Mouse (Mus musculus) Muller cell, postnatal 12 days (primary cell): ENCODE data around the gene Rps6kl1.

Experiments used
- DNase-seq: peaks from one replicate; pipeline ENCODE4 v3.0.0-alpha.2; 2015; ENCODE audit errors: inconsistent ontology term

Rps6kl1 gene

GRCm38 (mm10) chr12:85109426-85109825 lies 41.6 kb downstream of the Rps6kl1 start:
- DNase-seq: no peak

GRCm38 (mm10) chr12:85108643-85109042 lies 42.4 kb downstream of the Rps6kl1 start:
- DNase-seq: no peak

GRCm38 (mm10) chr12:85106292-85106691 lies 44.8 kb downstream of the Rps6kl1 start:
- DNase-seq: no peak

- no peak for DNase-seq
Observed at GRCm38 (mm10) chr12:85104789-85105188, 46.3 kb downstream of the Rps6kl1 start.

GRCm38 (mm10) chr12:85103096-85103495 lies 48.0 kb downstream of the Rps6kl1 start:
- no peak for DNase-seq

GRCm38 (mm10) chr12:85101521-85102106 lies 49.5 kb downstream of the Rps6kl1 start:
- no peak for DNase-seq

- no peak for DNase-seq
Observed at GRCm38 (mm10) chr12:85101001-85101400, 50.1 kb downstream of the Rps6kl1 start.

GRCm38 (mm10) chr12:85095859-85096258 lies 55.2 kb downstream of the Rps6kl1 start:
- no peak for DNase-seq

GRCm38 (mm10) chr12:85095146-85095545 lies 55.9 kb downstream of the Rps6kl1 start:
- no peak for DNase-seq

GRCm38 (mm10) chr12:85094706-85095105 lies 56.4 kb downstream of the Rps6kl1 start:
- no peak for DNase-seq

- peak; percentile 42 for DNase-seq
Observed at GRCm38 (mm10) chr12:85094010-85094409, 57.1 kb downstream of the Rps6kl1 start.

GRCm38 (mm10) chr12:85092214-85092613 lies 58.9 kb downstream of the Rps6kl1 start:
- DNase-seq: peak; percentile 42

- no peak for DNase-seq
Observed at GRCm38 (mm10) chr12:85091190-85091589, 59.9 kb downstream of the Rps6kl1 start.

- no peak for DNase-seq
Observed at GRCm38 (mm10) chr12:85087845-85088244, 63.2 kb downstream of the Rps6kl1 start.
